Mouse (Mus musculus): ENCODE measurements around the gene Bicc1. TPM values are rescaled to one million over a fixed set of nuclear protein-coding genes. Genes with fewer than 3 reads are reported as not detected.

The Bicc1 gene
- polyA plus RNA-seq, 1 experiment: 3.2 TPM

GRCm38 (mm10) chr10:71123395-71123794 lies 36.1 kb downstream of the Bicc1 start:
- H3K4me3 ChIP-seq (ENCODE audit: control insufficient read depth, low read depth, low read length): no peak overlapping the region
- TF ChIP-seq POLR2A (IDR thresholded peaks at IDR 0.05; ENCODE audit: control insufficient read depth, low read depth, low read length) (no peak), CTCF (IDR thresholded peaks at IDR 0.05; ENCODE audit: control insufficient read depth, insufficient read depth, insufficient replicate concordance, low read depth, low read length) (no peak)
- H3K27me3 ChIP-seq (ENCODE audit: control insufficient read depth, insufficient read depth, low read length): no peaks in the 10 kb centered on the region
- no peak overlapping the region for H3K27ac ChIP-seq (ENCODE audit: control insufficient read depth, insufficient read depth, low read depth, low read length)
- no peaks in the 10 kb centered on the region for H3K36me3 ChIP-seq (ENCODE audit: control insufficient read depth, insufficient read depth, low read length)
- H3K4me1 ChIP-seq (ENCODE audit: control insufficient read depth, insufficient read depth, low read length): no peaks in the 10 kb centered on the region

- Histone ChIP-seq H3K4me1 (ENCODE audit: control insufficient read depth, insufficient read depth, low read length) (no peaks in the 10 kb centered on the region), H3K4me3 (ENCODE audit: control insufficient read depth, low read depth, low read length) (no peak overlapping the region), H3K36me3 (ENCODE audit: control insufficient read depth, insufficient read depth, low read length) (no peaks in the 10 kb centered on the region), H3K27me3 (ENCODE audit: control insufficient read depth, insufficient read depth, low read length) (no peaks in the 10 kb centered on the region), H3K27ac (ENCODE audit: control insufficient read depth, insufficient read depth, low read depth, low read length) (no peak overlapping the region)
- no peak for TF ChIP-seq CTCF (IDR thresholded peaks at IDR 0.05; ENCODE audit: control insufficient read depth, insufficient read depth, insufficient replicate concordance, low read depth, low read length)
- TF ChIP-seq POLR2A (IDR thresholded peaks at IDR 0.05; ENCODE audit: control insufficient read depth, low read depth, low read length): no peak
Measured at GRCm38 (mm10) chr10:71122480-71122879, 37.0 kb downstream of the Bicc1 start.

DNA sequence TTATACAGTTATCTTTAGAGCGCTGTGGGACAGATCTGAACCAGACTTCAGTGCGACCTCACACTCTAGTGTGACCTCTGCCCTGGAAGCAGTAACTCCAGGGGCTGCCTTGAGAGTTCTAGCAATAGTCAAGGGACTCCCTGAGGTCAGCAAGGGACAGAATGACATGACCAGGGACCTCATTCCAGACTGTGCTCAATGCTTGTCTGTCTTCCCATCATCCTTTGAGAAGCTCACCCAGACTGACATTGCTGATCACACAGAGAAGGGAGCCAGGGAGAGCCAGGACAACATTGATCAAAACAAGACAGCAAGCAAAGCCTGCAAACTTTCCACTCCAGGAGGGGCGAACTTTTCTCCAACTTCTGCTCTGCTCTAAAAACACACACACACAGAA lies 38.7 kb downstream of the Bicc1 start:
- H3K27ac ChIP-seq (ENCODE audit: control insufficient read depth, insufficient read depth, low read depth, low read length): no peak overlapping the region
- no peaks in the 10 kb centered on the region for H3K36me3 ChIP-seq (ENCODE audit: control insufficient read depth, insufficient read depth, low read length)
- TF ChIP-seq CTCF (IDR thresholded peaks at IDR 0.05; ENCODE audit: control insufficient read depth, insufficient read depth, insufficient replicate concordance, low read depth, low read length): no peak
- no peaks in the 10 kb centered on the region for H3K4me1 ChIP-seq (ENCODE audit: control insufficient read depth, insufficient read depth, low read length)
- H3K4me3 ChIP-seq (ENCODE audit: control insufficient read depth, low read depth, low read length): no peak overlapping the region
- H3K27me3 ChIP-seq (ENCODE audit: control insufficient read depth, insufficient read depth, low read length): no peaks in the 10 kb centered on the region

DNA sequence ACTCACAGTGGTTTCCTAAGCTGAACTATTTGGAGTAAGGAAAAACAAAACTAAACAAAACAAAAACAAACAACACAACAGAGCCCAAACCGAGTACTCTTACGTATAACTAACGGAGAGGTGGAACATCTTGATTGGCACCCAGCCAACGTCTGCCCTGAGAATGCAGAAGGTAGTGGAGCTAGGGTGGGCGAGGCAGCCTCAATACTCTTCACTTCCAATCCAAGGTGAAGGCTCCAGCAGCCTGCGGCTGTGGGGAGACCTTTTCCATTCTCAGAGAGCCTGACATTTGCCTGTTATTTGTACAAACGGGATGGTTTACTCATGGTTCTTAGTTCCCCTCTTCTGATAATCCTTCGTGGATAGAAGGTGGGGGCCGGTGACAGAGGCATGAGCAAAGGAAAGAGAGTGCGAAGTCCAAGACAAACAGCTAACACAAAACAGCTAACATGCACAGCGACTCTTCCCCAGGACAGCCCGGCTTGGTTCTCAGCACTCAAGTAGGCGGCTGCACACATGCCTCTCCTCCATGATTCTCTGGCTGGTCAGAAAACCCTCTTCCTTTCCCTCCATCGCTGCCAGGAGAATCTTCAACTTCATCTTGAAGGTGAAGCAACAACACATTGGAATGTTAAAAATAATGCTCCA lies 39.3 kb downstream of the Bicc1 start:
- Histone ChIP-seq H3K4me3 (ENCODE audit: control insufficient read depth, low read depth, low read length) (no peak overlapping the region), H3K4me1 (ENCODE audit: control insufficient read depth, insufficient read depth, low read length) (no peaks in the 10 kb centered on the region), H3K27me3 (ENCODE audit: control insufficient read depth, insufficient read depth, low read length) (no peaks in the 10 kb centered on the region), H3K36me3 (ENCODE audit: control insufficient read depth, insufficient read depth, low read length) (no peaks in the 10 kb centered on the region), H3K27ac (ENCODE audit: control insufficient read depth, insufficient read depth, low read depth, low read length) (no peak overlapping the region)
- TF ChIP-seq CTCF (IDR thresholded peaks at IDR 0.05; ENCODE audit: control insufficient read depth, insufficient read depth, insufficient replicate concordance, low read depth, low read length): no peak
- no peak for TF ChIP-seq POLR2A (IDR thresholded peaks at IDR 0.05; ENCODE audit: control insufficient read depth, low read depth, low read length)

- Histone ChIP-seq H3K4me3 (ENCODE audit: control insufficient read depth, low read depth, low read length) (no peak overlapping the region), H3K27me3 (ENCODE audit: control insufficient read depth, insufficient read depth, low read length) (no peaks in the 10 kb centered on the region), H3K4me1 (ENCODE audit: control insufficient read depth, insufficient read depth, low read length) (no peaks in the 10 kb centered on the region), H3K27ac (ENCODE audit: control insufficient read depth, insufficient read depth, low read depth, low read length) (no peak overlapping the region; the same call in 1 of the 2 replicates), H3K36me3 (ENCODE audit: control insufficient read depth, insufficient read depth, low read length) (no peaks in the 10 kb centered on the region)
- no peak for TF ChIP-seq POLR2A (IDR thresholded peaks at IDR 0.05; ENCODE audit: control insufficient read depth, low read depth, low read length)
- TF ChIP-seq CTCF (IDR thresholded peaks at IDR 0.05; ENCODE audit: control insufficient read depth, insufficient read depth, insufficient replicate concordance, low read depth, low read length): no peak
Measured at GRCm38 (mm10) chr10:71119120-71119847, 40.2 kb downstream of the Bicc1 start.

DNA sequence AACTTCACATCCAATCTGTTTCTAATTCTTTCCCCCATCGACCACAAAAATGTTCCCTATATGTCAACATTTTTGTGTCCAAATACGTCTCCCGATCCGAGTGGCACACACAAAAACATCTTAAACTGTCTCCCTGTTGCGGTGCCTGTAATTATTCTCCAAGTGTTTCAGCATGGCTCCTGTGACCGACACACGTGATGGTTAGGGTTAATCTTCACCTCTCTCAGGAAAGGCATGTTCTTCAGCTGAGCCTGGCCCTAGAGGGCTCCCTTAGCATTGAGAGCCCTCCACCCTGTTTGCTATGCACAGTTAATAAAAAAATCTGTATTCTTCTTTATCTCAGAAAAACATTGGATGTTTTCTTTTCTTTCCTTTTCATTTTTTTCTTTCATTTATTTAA lies 41.7 kb downstream of the Bicc1 start:
- H3K36me3 ChIP-seq (ENCODE audit: control insufficient read depth, insufficient read depth, low read length): no peaks in the 10 kb centered on the region
- H3K27ac ChIP-seq (ENCODE audit: control insufficient read depth, insufficient read depth, low read depth, low read length): no peak overlapping the region
- H3K4me1 ChIP-seq (ENCODE audit: control insufficient read depth, insufficient read depth, low read length): no peaks in the 10 kb centered on the region
- no peak overlapping the region for H3K4me3 ChIP-seq (ENCODE audit: control insufficient read depth, low read depth, low read length)
- H3K27me3 ChIP-seq (ENCODE audit: control insufficient read depth, insufficient read depth, low read length): no peaks in the 10 kb centered on the region
- TF ChIP-seq POLR2A (IDR thresholded peaks at IDR 0.05; ENCODE audit: control insufficient read depth, low read depth, low read length) (no peak), CTCF (IDR thresholded peaks at IDR 0.05; ENCODE audit: control insufficient read depth, insufficient read depth, insufficient replicate concordance, low read depth, low read length) (no peak)

DNA sequence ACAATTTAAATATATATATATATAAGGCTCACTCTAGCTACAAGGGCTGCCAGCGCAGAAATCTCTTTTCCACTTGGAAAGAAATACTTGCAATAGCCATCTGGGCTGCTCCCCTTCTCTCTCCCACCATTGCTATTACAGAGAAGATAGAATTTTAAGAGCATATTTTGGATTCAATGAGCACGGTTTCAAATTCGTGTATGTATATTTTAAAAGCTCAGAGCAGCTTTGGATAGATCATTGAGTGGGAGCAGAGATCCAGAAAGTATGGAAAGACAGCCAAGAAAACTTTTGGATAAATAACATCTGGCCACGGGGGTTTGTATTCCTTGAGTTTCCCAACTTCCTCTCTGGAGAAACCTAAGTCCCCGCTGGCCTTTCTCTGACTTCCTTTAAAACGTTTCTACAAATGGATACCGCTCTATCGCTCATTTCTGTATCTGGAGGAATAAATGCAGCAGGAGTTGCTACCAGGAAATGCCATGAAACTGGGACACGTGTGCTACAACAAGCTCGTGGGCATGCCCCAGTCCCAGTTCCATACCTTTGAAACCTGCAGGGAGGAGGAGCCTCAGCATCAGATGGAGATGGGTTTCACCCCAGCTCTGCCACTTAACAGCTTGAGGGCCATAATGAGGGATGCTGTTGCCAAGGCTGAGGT lies 45.1 kb downstream of the Bicc1 start:
- Histone ChIP-seq H3K27ac (ENCODE audit: control insufficient read depth, insufficient read depth, low read depth, low read length) (no peak overlapping the region), H3K4me1 (ENCODE audit: control insufficient read depth, insufficient read depth, low read length) (no peaks in the 10 kb centered on the region), H3K4me3 (ENCODE audit: control insufficient read depth, low read depth, low read length) (no peak overlapping the region), H3K27me3 (ENCODE audit: control insufficient read depth, insufficient read depth, low read length) (no peaks in the 10 kb centered on the region), H3K36me3 (ENCODE audit: control insufficient read depth, insufficient read depth, low read length) (no peaks in the 10 kb centered on the region)
- TF ChIP-seq POLR2A (IDR thresholded peaks at IDR 0.05; ENCODE audit: control insufficient read depth, low read depth, low read length) (no peak), CTCF (IDR thresholded peaks at IDR 0.05; ENCODE audit: control insufficient read depth, insufficient read depth, insufficient replicate concordance, low read depth, low read length) (no peak)
